Mouse (Mus musculus): Measurements from ENCODE around the gene Frem1. TPM values are rescaled to one million over a fixed set of nuclear protein-coding genes. Genes with fewer than 3 reads are reported as not detected.

The Frem1 gene
- total RNA-seq, 2 experiments from 2014 or later: 0.25 to 0.30 TPM

- DNase-seq: no peak
- intact Hi-C loops (cut with DNase I): no loop called here
Measured at GRCm38 (mm10) chr4:83031591-83031990, 20.5 kb downstream of the Frem1 start.

DNA sequence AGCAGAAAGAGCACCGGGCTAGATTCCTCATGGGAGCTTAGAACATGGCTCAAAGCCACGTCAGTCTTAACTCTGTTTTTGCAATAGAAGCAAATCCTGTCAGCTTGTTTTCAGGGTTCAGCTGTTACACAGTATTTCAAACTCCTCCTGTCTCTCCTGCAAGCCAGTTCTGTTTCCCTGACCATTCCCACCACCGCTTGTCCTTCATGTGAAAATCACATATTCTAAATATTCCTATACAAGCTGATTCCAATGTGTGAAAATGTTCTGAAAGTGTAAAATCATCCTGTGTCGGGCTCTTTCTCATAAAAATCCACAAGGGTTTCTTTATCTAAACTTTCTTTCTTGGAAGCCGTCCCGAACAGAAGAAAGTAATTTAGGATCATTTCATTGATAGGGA is 22.0 kb downstream of the Frem1 start:
- intact Hi-C loops (cut with DNase I): no loop called here
- DNase-seq: no peak

- no peak for DNase-seq
- intact Hi-C loops (cut with DNase I): no loop called here
Measured at GRCm38 (mm10) chr4:83020759-83021555, 31.2 kb downstream of the Frem1 start.

- DNase-seq: no peak
- intact Hi-C loops (cut with DNase I): no loop called here
Measured at GRCm38 (mm10) chr4:83018111-83019105, 33.7 kb downstream of the Frem1 start.

GRCm38 (mm10) chr4:83014538-83014937 is 37.6 kb downstream of the Frem1 start:
- no peak for DNase-seq
- intact Hi-C loops (cut with DNase I): no loop called here

- intact Hi-C loops (cut with DNase I): no loop called here
- no peak for DNase-seq
Measured at GRCm38 (mm10) chr4:83004086-83004485, 48.1 kb downstream of the Frem1 start.

- DNase-seq: no peak
- intact Hi-C loops (cut with DNase I): no loop called here
Measured at GRCm38 (mm10) chr4:82992042-82992441, 60.1 kb downstream of the Frem1 start.

GRCm38 (mm10) chr4:82990973-82991695 is 61.0 kb downstream of the Frem1 start:
- intact Hi-C loops (cut with DNase I): no loop called here

DNA sequence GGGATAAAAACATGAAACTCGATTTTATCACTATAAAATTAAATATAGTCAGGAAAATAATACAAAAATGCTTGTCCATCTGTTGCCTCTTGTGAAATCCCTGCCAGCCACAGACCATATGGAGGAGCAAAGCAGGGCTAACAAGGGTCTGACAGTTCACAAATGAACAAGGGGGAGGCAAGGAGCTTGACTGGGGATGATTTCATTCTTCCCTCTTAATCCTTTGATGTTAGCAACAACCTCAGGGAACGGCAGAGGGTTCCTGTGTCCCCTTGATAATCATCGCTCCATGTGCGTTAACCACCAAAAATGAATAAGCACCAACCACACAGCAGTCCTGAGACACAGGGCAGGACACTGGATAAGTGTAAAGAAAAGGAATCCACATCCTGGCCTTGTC is 79.8 kb downstream of the Frem1 start:
- intact Hi-C loops (cut with DNase I): no loop called here
- DNase-seq: no peak

More at GRCm38 (mm10) chr4:82990973-82991695, 61.0 kb downstream of the Frem1 start:
- no peak for DNase-seq

GRCm38 (mm10) chr4:82970901-82971648 is 81.1 kb downstream of the Frem1 start:
- intact Hi-C loops (cut with DNase I): no loop called here
- DNase-seq: no peak

DNA sequence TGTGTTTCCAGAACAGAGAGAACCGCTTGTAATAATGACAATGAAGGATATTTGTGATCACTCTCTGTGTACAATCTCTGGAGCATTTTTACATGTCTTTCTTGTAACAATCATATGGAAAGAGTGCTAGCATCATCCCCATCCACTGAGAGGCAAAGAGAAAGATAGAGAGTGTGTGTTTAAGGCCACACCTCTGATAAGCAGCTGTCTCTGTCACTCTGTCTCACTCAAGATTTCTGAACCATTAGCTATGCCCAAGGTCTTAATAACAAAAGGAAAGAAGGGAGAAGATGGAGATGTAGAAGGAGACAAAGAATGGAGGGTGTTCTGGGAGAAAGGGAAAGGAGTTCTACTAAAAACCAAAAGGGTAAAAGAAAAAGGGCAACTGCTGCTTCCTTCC is 91.1 kb downstream of the Frem1 start:
- intact Hi-C loops (cut with DNase I): no loop called here
- no peak for DNase-seq

- intact Hi-C loops (cut with DNase I): no loop called here
- DNase-seq: no peak
Measured at GRCm38 (mm10) chr4:82957827-82958538, 94.2 kb downstream of the Frem1 start.

- no peak for DNase-seq
- intact Hi-C loops (cut with DNase I): no loop called here
Measured at GRCm38 (mm10) chr4:82953992-82954391, 98.1 kb downstream of the Frem1 start.

GRCm38 (mm10) chr4:82949511-82949910 is 102.6 kb downstream of the Frem1 start:
- intact Hi-C loops (cut with DNase I): no loop called here
- no peak for DNase-seq

DNA sequence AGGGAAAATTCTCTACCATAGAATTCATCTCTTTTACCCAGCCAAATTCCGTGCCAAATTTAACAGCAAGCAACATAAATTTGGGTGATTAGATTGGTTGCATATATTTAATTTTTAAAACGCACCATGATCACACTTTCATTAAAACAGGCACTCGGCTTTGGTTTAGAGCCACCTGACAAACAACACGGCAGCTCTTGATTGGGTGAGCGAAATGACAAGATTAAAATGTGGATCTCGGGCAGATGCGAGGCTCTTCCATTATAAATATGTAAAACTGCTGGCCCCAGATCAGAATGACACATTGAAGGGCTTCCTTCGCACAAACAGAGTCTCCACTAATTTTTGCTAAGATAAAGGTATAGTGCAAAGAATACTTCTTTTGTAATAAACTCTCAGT is 105.4 kb downstream of the Frem1 start:
- intact Hi-C loops (cut with DNase I): no loop called here
- no peak for DNase-seq

GRCm38 (mm10) chr4:82946276-82946612 is 105.9 kb downstream of the Frem1 start:
- no peak for DNase-seq
- intact Hi-C loops (cut with DNase I): no loop called here

- no peak for DNase-seq
- intact Hi-C loops (cut with DNase I): no loop called here
Measured at GRCm38 (mm10) chr4:82945572-82946275, 106.4 kb downstream of the Frem1 start.

DNA sequence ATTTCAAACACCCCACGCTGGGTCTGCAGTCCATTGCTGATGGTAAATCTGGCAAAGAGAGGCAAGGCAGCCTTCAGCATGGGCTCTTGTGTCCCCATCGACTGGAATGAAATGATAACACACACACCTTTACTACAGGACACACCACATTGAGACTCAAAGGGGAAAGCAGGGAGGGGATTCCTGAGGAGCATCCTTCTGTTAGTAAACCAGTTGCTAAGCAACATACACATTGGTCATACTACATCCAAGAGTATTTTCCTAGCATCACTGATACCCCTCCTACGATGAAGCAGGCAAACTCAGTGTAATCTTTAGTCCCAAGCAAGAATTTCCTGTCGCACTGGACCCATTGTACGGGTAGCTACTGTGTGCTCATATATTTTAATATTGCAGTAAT is 111.5 kb downstream of the Frem1 start:
- DNase-seq: no peak
- intact Hi-C loops (cut with DNase I): no loop called here

GRCm38 (mm10) chr4:82940248-82940647 is 111.9 kb downstream of the Frem1 start:
- intact Hi-C loops (cut with DNase I): no loop called here
- no peak for DNase-seq

Data from heart, postnatal 36 days (tissue).